Mouse (Mus musculus) lung, postnatal 25 days (tissue): ENCODE results near the gene Eif4g3.
A peak's percentile ranks its signal among the peaks of the same experiment; 100 is the strongest.

Experiments used
- DNase-seq: peaks from one replicate; pipeline ENCODE4 v3.0.0; 2022; ENCODE audit warnings: low spot score

The Eif4g3 gene

GRCm38 (mm10) chr4:138163836-138164235 lies 171.0 kb downstream of the Eif4g3 start:
- DNase-seq, result no peak

DNA sequence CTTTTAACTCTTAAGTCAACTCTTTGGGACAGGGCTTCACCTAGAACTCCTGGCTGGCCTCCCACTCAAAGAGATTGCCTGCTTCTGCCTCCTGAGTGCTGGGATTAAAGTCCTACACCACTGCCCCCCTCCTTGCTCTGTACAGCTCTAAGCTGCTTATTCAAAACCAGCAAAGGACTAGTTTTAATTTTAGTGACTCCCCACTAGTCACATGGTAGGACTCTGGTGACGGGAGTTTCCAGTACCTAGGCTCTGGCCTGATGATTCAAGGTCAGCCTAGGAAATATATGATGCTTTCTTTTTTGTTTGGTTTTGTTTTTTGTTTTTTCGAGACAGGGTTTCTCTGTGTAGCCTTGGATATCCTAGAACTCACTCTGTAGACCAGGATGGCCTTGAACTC lies 172.0 kb downstream of the Eif4g3 start:
- no peak for DNase-seq

DNA sequence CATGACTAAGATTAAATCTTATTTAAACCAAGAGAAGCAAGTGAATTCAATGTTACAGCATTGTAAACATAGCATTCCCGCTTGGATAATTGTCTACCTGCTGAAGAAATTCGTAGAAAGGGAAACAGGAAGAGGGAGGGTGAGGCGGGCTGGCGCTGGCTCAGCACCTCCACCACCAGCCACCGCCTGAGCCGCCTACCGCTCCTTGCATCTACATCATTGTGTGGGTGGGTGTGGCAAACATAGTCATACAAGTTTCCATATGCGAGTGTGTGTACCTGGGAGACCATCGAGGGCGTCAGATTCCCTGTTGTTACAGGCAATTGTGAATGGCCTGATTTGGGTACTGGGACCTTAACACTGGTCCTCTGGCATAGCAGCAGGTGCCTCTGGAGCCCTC lies 173.7 kb downstream of the Eif4g3 start:
- DNase-seq, result no peak

- DNase-seq, result no peak
Observed at GRCm38 (mm10) chr4:138168162-138168561, 175.3 kb downstream of the Eif4g3 start.

DNA sequence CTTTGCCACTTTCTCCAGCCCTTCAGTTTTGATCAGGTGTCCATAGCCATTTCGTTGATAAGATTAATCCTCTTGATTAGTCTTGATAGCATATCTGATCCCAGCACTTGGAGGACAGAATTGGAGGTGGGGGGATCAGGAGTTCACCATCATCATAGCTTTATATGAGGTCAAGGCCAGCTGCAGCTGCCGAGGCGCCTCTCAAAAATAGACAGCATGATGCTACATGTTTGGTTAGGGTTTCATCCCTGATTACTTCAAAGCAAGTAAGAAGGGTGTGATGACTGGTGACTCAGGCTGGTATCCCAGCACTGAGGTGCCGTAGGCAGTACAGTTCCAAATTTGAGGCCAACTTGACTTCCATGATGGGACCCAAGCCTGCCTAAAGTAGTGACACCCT lies 176.6 kb downstream of the Eif4g3 start:
- no peak for DNase-seq

DNA sequence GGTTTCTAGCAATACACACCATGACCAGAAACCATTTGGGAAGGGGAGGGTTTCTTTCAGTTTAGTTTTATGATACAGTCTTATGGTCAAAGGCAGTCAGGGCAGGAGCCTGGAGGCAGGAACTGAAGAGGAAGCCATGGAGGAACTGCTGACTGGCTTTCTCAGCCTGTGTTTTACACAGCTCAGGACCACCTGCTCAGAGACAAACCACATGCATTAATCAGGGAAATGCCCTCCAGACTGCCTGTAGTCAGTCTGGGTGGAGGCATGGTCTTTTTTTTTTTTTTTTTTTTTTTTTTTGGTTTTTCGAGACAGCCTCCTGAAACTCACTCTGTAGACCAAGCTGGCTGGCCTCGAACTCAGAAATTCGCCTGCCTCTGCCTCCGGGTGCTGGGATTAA lies 179.9 kb downstream of the Eif4g3 start:
- no peak for DNase-seq

DNA sequence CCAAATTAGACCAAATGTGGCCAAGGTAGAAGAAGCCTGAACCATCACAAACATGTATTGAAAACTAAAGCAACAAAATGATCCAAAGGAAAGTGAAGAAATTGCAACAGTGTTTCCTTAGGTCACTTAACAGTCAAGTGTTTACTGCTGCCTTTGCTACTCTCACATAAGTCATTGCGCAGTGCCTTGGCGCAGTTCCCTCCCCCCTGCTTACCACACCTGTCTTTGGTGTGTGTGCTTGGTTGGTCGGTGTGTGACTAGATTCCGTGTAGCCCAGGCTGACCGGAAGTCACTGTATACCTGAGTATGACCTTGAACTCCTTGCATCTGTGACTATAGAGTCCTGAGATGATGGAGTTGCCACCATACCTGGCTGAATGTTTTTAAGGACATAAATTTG lies 186.6 kb downstream of the Eif4g3 start:
- peak; percentile 33 for DNase-seq

- no peak for DNase-seq
Observed at GRCm38 (mm10) chr4:138180719-138181118, 187.9 kb downstream of the Eif4g3 start.

- DNase-seq, result no peak
Observed at GRCm38 (mm10) chr4:138184056-138184455, 191.2 kb downstream of the Eif4g3 start.

GRCm38 (mm10) chr4:138184573-138184981 lies 191.8 kb downstream of the Eif4g3 start:
- no peak for DNase-seq

DNA sequence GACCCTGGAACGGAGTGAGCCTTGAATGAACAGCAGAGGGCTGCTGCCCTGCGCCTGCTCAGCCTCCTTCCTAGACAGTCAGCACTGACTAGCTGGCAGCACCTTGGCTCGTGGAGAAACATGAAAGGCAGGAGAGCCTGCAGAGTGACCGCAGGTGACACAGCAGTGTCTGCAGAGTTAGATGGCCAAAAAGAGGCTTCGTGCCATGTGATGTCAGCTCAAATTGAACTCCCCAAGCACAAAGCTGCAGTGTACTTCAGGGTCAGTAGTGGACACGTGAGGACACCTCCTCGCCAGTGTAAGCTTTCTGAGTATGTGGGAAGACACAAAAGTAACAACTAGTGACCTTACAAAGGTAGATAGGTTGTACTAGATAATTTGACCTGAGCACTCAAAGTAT lies 193.1 kb downstream of the Eif4g3 start:
- DNase-seq, result no peak

- DNase-seq, result no peak
Observed at GRCm38 (mm10) chr4:138187995-138188394, 195.2 kb downstream of the Eif4g3 start.

DNA sequence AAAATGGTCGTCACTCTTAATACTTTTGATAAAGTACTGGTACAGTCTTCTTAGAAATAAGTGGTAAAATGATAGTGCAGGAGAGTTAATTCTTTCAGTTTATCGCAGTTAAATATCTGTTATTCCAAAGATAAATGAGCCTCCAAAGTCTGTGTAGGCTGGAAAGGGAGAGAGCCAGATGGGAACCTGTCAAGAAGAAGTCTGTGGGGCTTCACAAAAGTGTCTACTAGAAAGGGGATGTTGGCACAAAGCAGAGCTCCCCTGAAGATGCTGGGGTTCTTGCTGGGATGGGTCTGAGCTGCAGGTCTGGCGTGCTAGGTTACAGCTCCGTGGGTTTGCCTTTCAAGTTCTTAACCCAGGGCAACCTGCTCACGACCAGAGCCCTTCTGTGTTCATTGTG lies 199.7 kb downstream of the Eif4g3 start:
- DNase-seq, result no peak

GRCm38 (mm10) chr4:138200769-138201168 lies 207.9 kb downstream of the Eif4g3 start:
- DNase-seq, result no peak

DNA sequence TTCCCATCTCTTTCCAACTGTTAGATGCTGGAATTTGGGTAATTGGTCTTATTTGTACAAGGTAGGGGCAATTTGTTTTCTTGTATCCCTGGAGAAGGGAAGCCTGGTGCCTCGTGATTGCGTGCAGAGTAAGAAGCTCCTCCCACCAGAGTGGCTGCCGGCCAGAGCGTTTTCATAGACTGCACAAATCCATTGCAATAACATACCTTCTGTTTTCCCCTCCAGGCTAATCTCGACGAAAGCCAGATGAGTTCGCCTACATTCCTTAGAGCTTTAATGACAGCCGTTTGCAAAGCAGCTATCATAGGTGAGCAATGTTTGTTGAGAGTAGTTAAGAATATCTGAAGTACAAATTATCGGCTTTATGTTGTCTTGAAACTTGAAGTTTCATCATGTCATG lies 208.9 kb downstream of the Eif4g3 start:
- no peak for DNase-seq

DNA sequence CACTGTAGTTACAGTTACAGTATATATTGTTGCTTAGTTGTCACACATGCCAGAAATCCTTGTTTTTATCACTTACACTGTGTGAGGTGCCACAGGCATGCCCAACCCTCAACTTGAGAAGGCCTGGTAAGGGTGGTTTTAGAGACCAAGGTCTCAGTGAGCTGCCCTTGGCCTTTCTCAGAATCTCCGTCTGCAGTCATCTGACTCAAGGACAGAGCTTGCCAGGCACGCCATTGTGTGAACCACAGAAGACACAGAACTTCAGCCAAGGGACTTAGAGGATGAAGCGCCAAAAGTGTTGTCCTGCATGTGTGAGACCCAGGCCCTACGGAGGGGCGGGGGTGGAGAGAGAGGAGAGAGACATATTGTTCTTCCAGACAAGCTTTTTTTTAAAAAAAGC lies 217.3 kb downstream of the Eif4g3 start:
- DNase-seq, result no peak

GRCm38 (mm10) chr4:138213861-138214260 lies 221.0 kb downstream of the Eif4g3 start:
- DNase-seq, result peak; percentile 62

GRCm38 (mm10) chr4:138215671-138216199 lies 222.9 kb downstream of the Eif4g3 start:
- DNase-seq, result peak; percentile 62

GRCm38 (mm10) chr4:138216200-138216890 lies 223.5 kb downstream of the Eif4g3 start, which contains the start of gene Hp1bp3:
Gene Hp1bp3, plus strand, starts transcription at chr4:138216296.
- DNase-seq, result peak; percentile 57

- DNase-seq, result peak; percentile 98
Observed at GRCm38 (mm10) chr4:138216891-138217392, 224.1 kb downstream of the Eif4g3 start.

DNA sequence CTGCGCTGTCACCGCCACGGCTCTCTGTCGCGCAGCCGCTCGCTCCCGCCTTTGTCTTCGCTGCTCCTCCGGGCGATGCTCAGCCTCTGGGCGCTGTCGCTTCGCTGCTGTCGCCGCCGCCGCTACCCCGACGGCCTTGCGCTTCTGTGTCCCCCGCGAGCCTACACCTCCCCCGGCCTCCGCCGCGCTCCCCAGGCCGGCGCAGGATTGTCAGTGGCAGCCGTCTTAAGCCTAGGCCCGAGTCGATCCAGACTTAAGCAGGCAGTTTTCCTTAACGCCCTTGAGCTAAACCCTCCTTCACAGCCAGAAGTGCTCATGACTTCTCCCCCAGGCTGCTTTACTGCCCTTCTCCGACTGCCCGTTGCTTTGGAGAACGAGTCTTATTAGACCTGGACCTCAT lies 224.6 kb downstream of the Eif4g3 start:
- DNase-seq, result no peak

DNA sequence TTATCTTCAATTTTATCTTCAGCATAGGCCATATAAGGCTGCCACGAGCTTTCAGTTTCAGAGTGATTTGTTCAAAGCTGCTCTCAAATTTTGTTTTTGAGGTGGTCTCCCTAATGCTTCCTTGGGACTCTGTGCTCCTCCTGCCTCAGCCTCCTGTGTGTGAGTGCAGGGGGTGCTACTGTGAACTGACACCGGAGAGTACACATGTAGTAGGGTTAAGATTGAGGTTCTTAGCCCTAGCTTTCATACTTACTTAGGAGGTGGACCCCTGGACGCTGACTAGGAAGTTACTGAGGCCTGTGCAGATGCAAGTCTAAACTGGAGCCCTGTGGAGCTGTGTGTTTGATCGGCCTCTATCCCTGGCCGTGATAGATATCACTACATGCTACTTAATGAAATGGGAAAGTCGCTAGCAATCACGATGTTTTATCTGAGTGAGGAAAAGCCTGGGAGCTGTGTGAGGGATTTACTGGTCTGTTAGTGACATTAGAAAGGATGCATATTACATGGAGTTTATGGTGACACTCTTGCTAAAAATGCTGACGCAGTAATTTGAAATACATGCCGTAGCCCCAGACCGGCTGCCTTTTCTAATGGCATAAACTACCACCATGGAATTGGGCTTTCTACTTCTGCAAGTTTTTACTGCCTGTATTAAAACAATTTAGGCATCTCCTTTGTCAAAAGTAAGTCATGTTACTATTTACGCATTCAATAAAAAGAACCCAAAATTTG lies 225.3 kb downstream of the Eif4g3 start:
- DNase-seq, result no peak

DNA sequence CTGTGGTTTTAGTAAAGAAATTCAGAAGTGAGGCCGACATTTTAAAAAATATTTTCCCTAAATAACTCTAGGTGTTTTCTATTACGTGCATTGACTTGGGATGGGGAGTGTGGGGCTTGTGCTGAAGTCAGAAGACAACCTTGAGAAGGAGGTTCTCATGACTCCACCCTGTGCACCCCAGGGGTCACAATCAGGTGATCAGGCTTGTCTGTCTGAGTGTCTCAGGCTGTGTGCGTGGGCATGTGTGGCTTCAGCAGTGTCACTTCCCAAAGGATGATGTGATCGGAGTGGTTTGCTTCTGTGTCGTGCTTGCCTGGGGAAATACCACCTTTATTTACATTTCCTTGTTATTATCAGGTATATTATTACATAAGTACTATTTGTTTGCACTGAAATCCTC lies 226.5 kb downstream of the Eif4g3 start:
- DNase-seq, result no peak
